Mouse (Mus musculus) duodenum, adult 2 months (tissue): ENCODE results near the gene Trappc2. TPM values are rescaled to one million over a fixed set of nuclear protein-coding genes. Genes with fewer than 3 reads are reported as not detected.

ENCODE experiments used
- polyA plus RNA-seq: library from polyadenylated mRNA; depleted of rRNA; stranded (reverse); fragments of >200 nt; gene quantifications from 2 replicates; pipeline ENCODE4 v1.2.3, GENCODE M21; 2012; ENCODE audit warnings: low replicate concordance; rRNA removed

The Trappc2 gene
- polyA plus RNA-seq = 0.22 and 0.27 TPM in 2 replicates

GRCm38 (mm10) chrX:166440036-166440615 is at the start of gene Trappc2:
Gene Trappc2 (plus strand): TSS chrX:166440574.

DNA sequence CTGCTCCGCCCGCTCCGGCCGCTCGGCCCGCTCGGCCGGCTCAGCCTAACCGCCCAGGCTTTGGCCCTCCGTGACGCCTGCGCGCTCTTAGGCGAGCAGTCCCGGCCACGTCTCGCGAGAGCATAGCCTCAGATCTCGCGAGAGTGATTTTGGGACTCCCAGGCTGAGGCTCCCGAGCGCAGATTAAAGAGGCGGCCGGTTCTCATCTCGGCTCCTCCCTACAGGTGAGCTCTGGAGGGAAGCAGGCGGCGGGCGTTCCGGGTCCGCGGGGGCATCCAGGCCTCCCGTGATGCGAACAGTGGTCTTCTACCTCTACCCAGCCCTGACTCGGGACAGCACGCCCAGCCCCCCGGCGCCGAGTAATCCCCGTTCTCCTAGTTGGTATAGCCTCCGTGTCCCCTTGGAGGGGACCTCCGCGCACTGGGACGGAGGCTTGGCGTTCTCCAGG is 266 bp downstream of the Trappc2 start, which contains the start of gene Ofd1:
TSS of gene Ofd1 (minus strand) at position 89 of the 448 bp plus-strand sequence.

DNA sequence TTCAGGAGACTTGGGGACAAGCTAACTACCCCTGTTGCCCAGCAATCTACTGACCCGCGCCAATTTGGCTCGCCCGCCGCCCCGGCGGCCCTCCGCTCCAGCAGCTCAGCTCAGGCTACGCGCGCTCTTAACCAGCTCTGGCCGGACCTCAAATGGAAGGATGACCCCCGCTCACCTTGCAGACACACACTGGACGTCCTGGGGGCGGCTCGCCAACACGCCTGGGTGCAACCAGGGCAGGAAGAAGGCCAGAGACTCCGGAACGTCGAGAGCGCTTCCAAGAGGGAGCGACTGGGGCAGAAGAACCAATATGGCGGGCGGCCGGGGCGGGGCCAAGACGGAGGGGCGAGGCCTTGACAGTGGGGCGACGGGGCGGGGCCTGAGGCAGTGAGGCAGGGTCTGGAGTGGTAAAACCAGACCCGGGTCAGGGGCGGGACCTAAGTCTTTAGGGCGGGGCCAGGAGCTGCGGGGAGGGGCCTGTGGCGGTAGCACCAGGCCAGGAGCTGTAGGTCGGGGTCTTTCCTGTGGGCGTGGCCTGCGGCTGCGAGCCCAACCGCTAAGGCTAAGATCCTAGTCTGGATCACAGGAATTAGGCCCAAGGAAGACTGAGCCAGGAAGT is 39.1 kb downstream of the Trappc2 start, which contains the start of gene Rab9:
TSS of gene Rab9 (minus strand) at position 503 of the 619 bp plus-strand sequence.

Other genes starting within 250 kb of the Trappc2 start
- 0.26 and 0.77 TPM in 2 replicates for gene Gpm6b, start 201.7 kb upstream of the Trappc2 start, polyA plus RNA-seq
- 0.23 and 0.39 TPM in 2 replicates for gene Ofd1, start 130 bp downstream of the Trappc2 start, polyA plus RNA-seq
- gene Rab9, start 39.3 kb downstream of the Trappc2 start, polyA plus RNA-seq = 0.89 and 1.3 TPM in 2 replicates
- 0.20 and 0.32 TPM in 2 replicates for gene Tceanc, start 78.0 kb downstream of the Trappc2 start, polyA plus RNA-seq
- not detected in 2 replicates for gene Egfl6, start 145.1 kb downstream of the Trappc2 start, polyA plus RNA-seq